Mouse (Mus musculus) layer of hippocampus, adult 2 months (tissue): ENCODE measurements around the gene Stmn3. TPM values are rescaled to one million over a fixed set of nuclear protein-coding genes. Genes with fewer than 3 reads are reported as not detected.

ENCODE experiments used
- DNase-seq, 2 experiments: peaks; one replicate each; pipeline ENCODE4 v3.0.0; 2022; ENCODE audit warnings: low spot score in 2 of 2
- H3K27ac ChIP-seq: fragments of 200-600 bp; 2 replicates; pipeline ENCODE4 v1.8.1; 2022
- H3K4me3 ChIP-seq: fragments of 200-600 bp; 2 replicates; pipeline ENCODE4 v1.8.1; 2022; ENCODE audit warnings: mild to moderate bottlenecking
- CTCF ChIP-seq: fragments of 200-600 bp; conservative IDR thresholded peaks from 2 replicates; pipeline ENCODE4 v1.8.1; 2022; ENCODE audit warnings: antibody characterized with exemption, mild to moderate bottlenecking, moderate library complexity
- total RNA-seq, 2 experiments: library from RNA; stranded (reverse); gene quantifications; 2 replicates each; pipeline ENCODE4 v1.2.3; 2021

Stmn3 gene
- total RNA-seq, 2 experiments from 2014 or later = 527 to 593 TPM

- no peak for TF ChIP-seq CTCF
- DNase-seq = no peak
Observed at GRCm38 (mm10) chr2:181273829-181274228, 40.5 kb downstream of the Stmn3 start.

GRCm38 (mm10) chr2:181272092-181272491 lies 42.2 kb downstream of the Stmn3 start:
- H3K4me3 ChIP-seq = no peak overlapping the region
- no peak overlapping the region for H3K27ac ChIP-seq
- DNase-seq = no peak
- no peak for TF ChIP-seq CTCF

More at GRCm38 (mm10) chr2:181273829-181274228, 40.5 kb downstream of the Stmn3 start:
- H3K27ac ChIP-seq = no peak overlapping the region
- H3K4me3 ChIP-seq = no peak overlapping the region

- Histone ChIP-seq H3K4me3 (no peak overlapping the region), H3K27ac (no peak overlapping the region)
- no peak for DNase-seq
- no peak for TF ChIP-seq CTCF
Observed at GRCm38 (mm10) chr2:181266839-181267238, 47.5 kb downstream of the Stmn3 start.

Other genes starting within 250 kb of the Stmn3 start
- gene Kcnq2, start 179.2 kb downstream of the Stmn3 start, total RNA-seq = 100 to 1,000 TPM; 327 to 335 TPM
- 1,000 to 10,000 TPM; 1,145 to 1,175 TPM for gene Eef1a2, start 157.5 kb downstream of the Stmn3 start, total RNA-seq
- 10 to 100 TPM; 85.4 to 90.2 TPM for gene Ppdpf, start 127.3 kb downstream of the Stmn3 start, total RNA-seq
- gene Ptk6, start 111.7 kb downstream of the Stmn3 start, total RNA-seq = under 1 TPM in 1 of 2 experiments, not detected in 1; 0.10 TPM
- under 1 TPM; 0.12 to 0.41 TPM for gene Srms, start 101.3 kb downstream of the Stmn3 start, total RNA-seq
- gene Fndc11, start 94.5 kb downstream of the Stmn3 start, total RNA-seq = not detected
- 1 to 10 TPM; 2.5 to 2.9 TPM for gene Helz2, start 72.5 kb downstream of the Stmn3 start, total RNA-seq
- 10 to 100 TPM; 18.8 to 23.5 TPM for gene Gmeb2, start 26.5 kb downstream of the Stmn3 start, total RNA-seq
- gene Rtel1, start 5.2 kb upstream of the Stmn3 start, total RNA-seq = 10 to 100 TPM; 37.1 to 40.7 TPM
- 10 to 100 TPM; 78.3 to 80.7 TPM for gene Zgpat, start 50.4 kb upstream of the Stmn3 start, total RNA-seq
- gene Arfrp1, start 50.9 kb upstream of the Stmn3 start, total RNA-seq = 10 to 100 TPM; 43.2 to 50.1 TPM
- gene Lime1, start 65.6 kb upstream of the Stmn3 start, total RNA-seq = 10 to 100 TPM; 35.2 to 49.5 TPM
- gene Zbtb46, start 144.9 kb upstream of the Stmn3 start, total RNA-seq = 1 to 10 TPM; 5.8 to 8.3 TPM
- gene Abhd16b, start 178.7 kb upstream of the Stmn3 start, total RNA-seq = not detected
- 10 to 100 TPM; 74.7 to 75.2 TPM for gene Tpd52l2, start 182.6 kb upstream of the Stmn3 start, total RNA-seq
- gene Dnajc5, start 206.0 kb upstream of the Stmn3 start, total RNA-seq = 100 to 1,000 TPM; 259 to 279 TPM